Mouse (Mus musculus): Measurements from ENCODE around the gene Eva1c.

Gene Eva1c

GRCm38 (mm10) chr16:90826041-90826440 lies 478 bp upstream of the Eva1c start:
- no peak for DNase-seq (ENCODE audit: extremely low spot score)

- DNase-seq (ENCODE audit: extremely low spot score), result no peak
These were observed 979 bp downstream of the Eva1c start for GRCm38 (mm10) chr16:90827498-90827897.

GRCm38 (mm10) chr16:90829136-90829535 lies 2.6 kb downstream of the Eva1c start:
- no peak for DNase-seq (ENCODE audit: extremely low spot score)

- DNase-seq (ENCODE audit: extremely low spot score), result peak; percentile 66
These were observed 3.6 kb downstream of the Eva1c start for GRCm38 (mm10) chr16:90829894-90830685.

- peak; percentile 73 for DNase-seq (ENCODE audit: extremely low spot score)
These were observed 4.3 kb downstream of the Eva1c start for GRCm38 (mm10) chr16:90830686-90831439.

GRCm38 (mm10) chr16:90831676-90832075 lies 5.2 kb downstream of the Eva1c start:
- no peak for DNase-seq (ENCODE audit: extremely low spot score)

GRCm38 (mm10) chr16:90832495-90832894 lies 6.0 kb downstream of the Eva1c start:
- DNase-seq (ENCODE audit: extremely low spot score), result no peak

GRCm38 (mm10) chr16:90833041-90833791 lies 6.7 kb downstream of the Eva1c start:
- no peak for DNase-seq (ENCODE audit: extremely low spot score)

- no peak for DNase-seq (ENCODE audit: extremely low spot score)
These were observed 10.9 kb downstream of the Eva1c start for GRCm38 (mm10) chr16:90837431-90837830.

GRCm38 (mm10) chr16:90842164-90842563 lies 15.6 kb downstream of the Eva1c start:
- no peak for DNase-seq (ENCODE audit: extremely low spot score)

GRCm38 (mm10) chr16:90845038-90845437 lies 18.5 kb downstream of the Eva1c start:
- DNase-seq (ENCODE audit: extremely low spot score), result no peak

- DNase-seq (ENCODE audit: extremely low spot score), result no peak
These were observed 19.1 kb downstream of the Eva1c start for GRCm38 (mm10) chr16:90845591-90845990.

GRCm38 (mm10) chr16:90848697-90849096 lies 22.2 kb downstream of the Eva1c start:
- DNase-seq (ENCODE audit: extremely low spot score), result no peak

- DNase-seq (ENCODE audit: extremely low spot score), result peak; percentile 63
These were observed 22.7 kb downstream of the Eva1c start for GRCm38 (mm10) chr16:90849262-90849661.

- no peak for DNase-seq (ENCODE audit: extremely low spot score)
These were observed 24.4 kb downstream of the Eva1c start for GRCm38 (mm10) chr16:90850881-90851280.

- DNase-seq (ENCODE audit: extremely low spot score), result no peak
These were observed 25.3 kb downstream of the Eva1c start for GRCm38 (mm10) chr16:90851621-90852334.

- DNase-seq (ENCODE audit: extremely low spot score), result no peak
These were observed 30.2 kb downstream of the Eva1c start for GRCm38 (mm10) chr16:90856552-90857200.

- no peak for DNase-seq (ENCODE audit: extremely low spot score)
These were observed 31.7 kb downstream of the Eva1c start for GRCm38 (mm10) chr16:90858206-90858605.

- no peak for DNase-seq (ENCODE audit: extremely low spot score)
These were observed 36.5 kb downstream of the Eva1c start for GRCm38 (mm10) chr16:90863036-90863435.

- no peak for DNase-seq (ENCODE audit: extremely low spot score)
These were observed 37.0 kb downstream of the Eva1c start for GRCm38 (mm10) chr16:90863468-90864046.

- no peak for DNase-seq (ENCODE audit: extremely low spot score)
These were observed 38.2 kb downstream of the Eva1c start for GRCm38 (mm10) chr16:90864693-90865092.

Measured in embryo, embryonic 9.5 days (tissue).